In genomic region chr8:46374092-46374491, GRCm38 (mm10) we compare ENCODE assay signal across 27 mouse cellular contexts.
"Had no signal": no experiment of that assay in that cellular context is flagged by ENCODE, and none has a peak within 500 bp of the region (broad histone marks: within the 10 kb centered on the region; RNA-seq: fewer than 3 reads in every experiment).

No protein-coding gene starts in this region.

- H3K4me3 ChIP-seq: embryonic facial prominence, embryonic 10.5 days; embryonic facial prominence, embryonic 12.5 days; embryonic facial prominence, embryonic 13.5 days; embryonic facial prominence, embryonic 15.5 days; erythroblast, embryonic 14.5 days; forebrain, embryonic 10.5 days; forebrain, embryonic 12.5 days; forebrain, embryonic 13.5 days; forebrain, embryonic 15.5 days; gastrocnemius, adult 2 months; heart, adult 2 months had no signal

- H3K9me3 ChIP-seq: embryonic facial prominence, embryonic 10.5 days; embryonic facial prominence, embryonic 12.5 days; embryonic facial prominence, embryonic 13.5 days; embryonic facial prominence, embryonic 15.5 days; forebrain, embryonic 10.5 days; forebrain, embryonic 12.5 days; forebrain, embryonic 13.5 days; forebrain, embryonic 15.5 days had no signal

- H3K36me3 ChIP-seq: embryonic facial prominence, embryonic 10.5 days; embryonic facial prominence, embryonic 12.5 days; embryonic facial prominence, embryonic 13.5 days; embryonic facial prominence, embryonic 15.5 days; forebrain, embryonic 10.5 days; forebrain, embryonic 12.5 days; forebrain, embryonic 15.5 days had no signal

- H3K4me1 ChIP-seq: embryonic facial prominence, embryonic 10.5 days; embryonic facial prominence, embryonic 12.5 days; embryonic facial prominence, embryonic 13.5 days; embryonic facial prominence, embryonic 15.5 days; forebrain, embryonic 10.5 days; forebrain, embryonic 12.5 days; forebrain, embryonic 13.5 days; forebrain, embryonic 15.5 days had no signal

- ATAC-seq: forebrain, embryonic 13.5 days; forebrain, embryonic 14.5 days; forebrain, embryonic 15.5 days; forebrain, embryonic 16.5 days; forebrain, postnatal 0 days had no signal

- DNase-seq: cerebellum, adult 8-10 months; cerebellum, adult 9-10 months; cerebellum, adult 9-11 months; cerebellum, postnatal 10 days; cerebellum, postnatal 14 days; cerebellum, postnatal 25 days; cerebellum, postnatal 36 days; embryo, embryonic 11 days; forebrain, postnatal 0 days; gastrocnemius, adult 2 months; gastrocnemius, postnatal 10 days; gastrocnemius, postnatal 14 days; gastrocnemius, postnatal 25 days; gastrocnemius, postnatal 36 days; heart, adult 18-20 months; heart, adult 2 months had no signal

- H3K27me3 ChIP-seq: embryonic facial prominence, embryonic 12.5 days; embryonic facial prominence, embryonic 13.5 days; embryonic facial prominence, embryonic 15.5 days; forebrain, embryonic 12.5 days; forebrain, embryonic 13.5 days; forebrain, embryonic 15.5 days had no signal
